Mouse (Mus musculus) lung, adult 2 months (tissue): Measurements from ENCODE around the gene Gm10643.

Experiments
- CTCF ChIP-seq: fragments of 200-500 bp; IDR thresholded peaks from 2 replicates; pipeline ENCODE4 v1.5.1; 2011; ENCODE audit warnings: mild to moderate bottlenecking, low read length, control low read depth; ENCODE audit not compliant: insufficient read depth
- POLR2A ChIP-seq: fragments of 200-500 bp; IDR thresholded peaks from 2 replicates; pipeline ENCODE4 v1.6.1; 2011; ENCODE audit warnings: low read depth, mild to moderate bottlenecking, control low read depth, low read length, borderline replicate concordance; ENCODE audit errors: extremely low read depth

GRCm38 (mm10) chr8:84096061-84096460, 31.1 kb upstream of the Gm10643 start:
- TF ChIP-seq CTCF, result no peak
- TF ChIP-seq POLR2A, result no peak
